Mouse (Mus musculus): Measurements from ENCODE around the gene Limch1.

The Limch1 gene

DNA sequence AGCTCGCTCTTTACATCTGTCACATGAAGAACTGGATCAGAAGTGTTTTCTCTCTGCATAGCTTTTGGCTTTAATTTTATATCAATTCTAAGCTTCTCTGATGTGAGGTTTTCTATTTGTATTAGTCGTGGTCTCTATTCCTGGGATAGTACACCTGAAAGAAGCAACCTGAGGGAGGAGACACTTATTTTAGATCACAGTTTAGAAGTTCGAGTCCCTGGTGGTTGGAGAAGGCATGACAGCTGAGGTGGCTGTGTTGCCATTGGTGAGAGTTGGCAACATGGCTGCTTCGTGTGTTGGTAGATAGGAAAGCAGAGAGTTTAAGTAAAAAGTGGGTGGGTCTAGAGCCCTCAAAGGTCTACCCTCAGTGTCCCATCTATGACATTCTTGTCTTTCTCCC lies 91.3 kb downstream of the Limch1 start:
- DNase-seq, result no peak

DNA sequence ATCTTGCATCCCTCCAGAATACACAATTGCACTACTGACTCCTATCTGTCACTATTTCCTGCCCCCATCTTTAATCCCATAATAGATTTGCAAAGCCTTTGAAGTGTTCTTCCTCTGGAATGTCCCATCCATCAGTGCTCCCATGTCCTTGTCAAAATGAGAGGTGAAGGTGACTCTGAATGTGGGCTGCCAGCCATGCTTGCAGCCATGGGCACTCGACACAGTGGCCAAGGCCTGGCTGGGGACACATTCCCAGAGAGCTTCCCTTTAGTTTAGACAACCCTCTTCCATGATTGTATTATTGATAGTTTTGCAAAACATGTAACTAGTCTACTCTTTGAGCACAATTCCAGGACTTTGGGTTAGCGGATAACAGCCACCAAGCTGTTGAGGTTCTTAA lies 96.3 kb downstream of the Limch1 start:
- DNase-seq, result no peak

DNA sequence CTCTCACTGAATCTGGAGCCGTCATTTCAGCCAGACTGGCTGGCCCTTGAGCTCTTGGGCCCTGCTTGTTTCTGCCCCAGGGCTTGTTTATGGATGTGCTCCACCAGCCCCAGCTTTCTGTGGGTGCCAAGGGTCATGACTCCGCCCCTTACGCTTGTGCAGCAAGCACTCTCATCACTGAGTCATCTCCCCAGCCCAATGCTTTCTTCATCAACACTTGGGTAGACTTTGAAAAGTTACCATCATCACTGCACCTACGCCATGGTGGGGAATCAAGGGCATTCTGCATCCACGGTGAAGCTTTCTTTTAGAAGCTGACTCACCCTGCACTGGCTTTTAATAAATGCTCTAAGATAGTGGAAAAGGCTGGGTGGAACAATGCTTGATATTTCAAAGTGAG lies 97.1 kb downstream of the Limch1 start:
- DNase-seq, result no peak

DNA sequence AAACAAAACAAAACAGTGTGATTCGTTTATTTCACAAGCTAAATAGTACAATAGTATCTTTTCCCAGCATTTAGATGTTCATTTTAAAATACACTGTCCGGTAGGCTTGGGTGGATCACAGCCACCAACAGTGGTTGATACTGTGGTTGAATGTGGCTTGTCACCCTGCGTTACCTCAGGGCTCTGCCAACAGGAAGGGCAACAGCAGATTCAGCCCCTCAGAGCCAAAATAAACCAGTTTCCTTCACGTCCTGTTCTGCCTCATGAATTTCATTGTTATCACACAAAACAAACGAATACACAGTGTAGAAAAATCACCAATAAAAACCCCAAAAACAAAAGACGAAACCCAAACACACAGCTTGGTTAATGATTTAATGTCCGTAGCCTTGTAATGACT lies 102.5 kb downstream of the Limch1 start:
- DNase-seq, result no peak

DNA sequence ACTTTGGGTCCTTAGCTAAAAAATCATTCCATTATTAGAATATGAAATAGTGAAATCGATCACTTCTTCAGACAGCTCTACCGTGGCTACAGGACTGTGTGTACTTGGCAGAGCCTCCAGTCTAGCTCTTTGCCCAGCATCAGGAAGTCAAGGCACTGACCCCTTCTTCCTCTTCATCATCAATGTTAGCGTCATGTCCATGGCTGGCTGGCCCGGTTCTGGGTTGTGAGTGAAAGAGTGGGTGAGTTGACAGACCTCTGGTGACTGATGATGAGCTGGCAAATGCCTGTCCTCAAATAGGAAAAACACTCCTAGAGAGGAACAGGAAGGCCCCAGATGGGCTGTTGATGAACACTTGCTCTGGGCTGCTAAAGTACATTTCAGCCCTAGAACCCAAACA lies 103.5 kb downstream of the Limch1 start:
- DNase-seq, result no peak

DNA sequence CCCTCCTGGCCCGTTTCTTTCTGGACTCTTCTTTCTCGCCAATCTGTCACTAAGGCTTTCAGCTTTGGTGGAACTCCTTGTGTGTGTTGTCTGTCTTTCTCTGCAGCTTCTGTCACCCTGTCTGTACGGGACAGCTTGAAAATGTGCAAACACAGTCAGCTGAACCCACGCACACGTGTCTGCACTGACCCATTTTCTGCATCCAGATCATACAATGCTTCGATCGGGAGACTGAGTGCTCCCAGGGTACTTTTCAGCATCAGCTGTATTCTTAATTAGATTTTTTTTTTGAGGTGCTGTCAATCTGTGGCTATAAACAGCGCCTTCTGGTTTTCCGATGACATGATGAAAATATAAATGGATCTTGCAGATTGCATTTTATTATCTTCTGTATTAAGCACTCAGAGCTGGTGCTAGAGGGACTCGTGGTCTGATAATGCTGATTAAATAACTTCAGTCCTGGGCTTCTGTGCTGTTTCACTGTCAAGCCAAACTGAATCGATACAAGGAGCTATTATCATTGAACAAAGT lies 105.2 kb downstream of the Limch1 start:
- DNase-seq, result no peak

DNA sequence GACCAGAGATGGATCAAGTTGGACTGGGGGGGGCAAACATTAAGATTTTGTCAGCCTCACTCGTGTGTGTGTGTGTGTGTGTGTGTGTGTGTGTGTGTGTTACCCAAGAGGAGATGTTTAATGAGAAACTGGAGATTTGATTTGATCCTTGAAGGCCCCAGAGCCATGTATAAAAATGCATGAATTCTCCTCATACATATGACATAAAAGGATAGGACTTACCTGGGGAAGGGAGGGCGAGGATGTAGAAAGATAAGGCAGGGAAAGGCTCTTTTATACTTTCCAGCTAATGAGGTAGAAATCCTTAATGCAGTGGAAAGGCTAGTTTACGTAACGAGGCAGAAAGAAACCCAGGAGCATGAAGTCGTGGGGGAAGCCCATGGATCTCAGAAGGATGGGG lies 106.1 kb downstream of the Limch1 start:
- no peak for DNase-seq

DNA sequence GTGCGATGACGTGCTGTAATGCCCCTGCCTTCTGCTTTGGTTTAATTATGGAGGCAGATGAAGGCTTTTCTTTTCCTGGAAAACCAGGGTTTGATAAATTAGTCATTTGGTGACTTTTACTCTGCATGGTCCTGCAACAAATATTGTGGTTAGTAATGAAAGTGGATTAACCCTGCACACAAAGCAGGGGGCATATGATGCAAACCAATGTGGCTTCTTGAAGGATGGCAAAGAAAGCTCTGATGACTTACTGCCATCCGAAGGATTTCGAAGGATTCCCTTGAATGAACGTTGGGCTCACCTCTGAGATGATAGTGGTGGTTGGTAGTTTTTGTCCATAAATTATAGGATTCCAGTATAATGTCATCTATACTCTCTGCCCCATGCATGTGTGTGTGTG lies 108.6 kb downstream of the Limch1 start:
- DNase-seq, result no peak

DNA sequence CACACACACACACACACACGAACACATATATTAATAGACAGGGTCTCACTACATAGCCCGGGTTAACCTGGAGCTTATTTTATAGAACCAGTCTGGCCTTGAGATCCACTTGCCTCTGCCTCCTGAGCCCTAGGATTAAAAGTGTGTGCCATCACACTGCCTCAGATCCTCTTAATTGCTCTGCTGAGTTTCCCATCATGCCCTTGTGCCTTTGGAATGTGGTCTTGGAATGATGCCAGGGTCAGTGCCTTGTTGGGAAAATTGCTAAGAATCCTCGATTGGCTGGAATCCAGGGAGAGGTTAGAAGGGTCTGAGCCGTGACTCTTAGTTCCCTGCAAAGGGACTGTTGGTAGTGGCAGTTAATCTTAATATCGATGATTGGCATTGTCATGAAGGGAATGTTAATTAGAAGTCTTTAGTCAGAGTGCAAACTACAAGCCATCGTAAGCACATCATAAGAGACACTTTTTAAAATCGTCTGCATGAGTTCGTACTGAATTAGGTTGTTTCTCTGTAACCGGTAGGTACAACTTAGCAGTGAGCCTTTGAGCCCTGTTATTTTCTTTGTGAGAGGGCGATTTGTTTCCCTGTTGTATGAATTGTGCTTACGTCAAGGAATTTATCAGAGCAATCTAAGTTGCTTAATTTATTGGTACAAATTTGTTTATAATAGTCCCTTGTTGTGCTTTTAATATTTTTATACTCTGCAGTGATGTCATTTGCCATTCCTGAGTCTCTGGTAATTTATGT lies 109.9 kb downstream of the Limch1 start:
- no peak for DNase-seq

DNA sequence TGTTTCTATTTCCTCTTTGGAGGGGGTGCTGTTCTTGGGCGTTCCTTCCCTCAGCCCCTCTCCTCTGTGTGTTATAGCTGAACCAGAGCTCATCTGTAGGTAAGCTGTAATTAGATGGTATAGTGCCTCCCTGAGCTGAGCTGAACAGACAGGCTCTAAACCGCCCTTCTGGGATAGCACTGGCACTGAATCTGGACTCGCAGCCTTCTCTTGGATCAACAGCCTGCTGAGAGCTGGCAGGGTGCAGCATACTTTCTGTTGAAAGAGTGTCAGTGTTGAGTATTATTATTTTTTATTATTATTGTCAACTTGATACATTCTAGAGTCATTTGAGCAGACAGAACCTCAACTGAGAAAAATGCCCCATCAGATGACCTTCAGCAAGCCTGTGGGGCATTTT lies 113.9 kb downstream of the Limch1 start:
- DNase-seq, result no peak

DNA sequence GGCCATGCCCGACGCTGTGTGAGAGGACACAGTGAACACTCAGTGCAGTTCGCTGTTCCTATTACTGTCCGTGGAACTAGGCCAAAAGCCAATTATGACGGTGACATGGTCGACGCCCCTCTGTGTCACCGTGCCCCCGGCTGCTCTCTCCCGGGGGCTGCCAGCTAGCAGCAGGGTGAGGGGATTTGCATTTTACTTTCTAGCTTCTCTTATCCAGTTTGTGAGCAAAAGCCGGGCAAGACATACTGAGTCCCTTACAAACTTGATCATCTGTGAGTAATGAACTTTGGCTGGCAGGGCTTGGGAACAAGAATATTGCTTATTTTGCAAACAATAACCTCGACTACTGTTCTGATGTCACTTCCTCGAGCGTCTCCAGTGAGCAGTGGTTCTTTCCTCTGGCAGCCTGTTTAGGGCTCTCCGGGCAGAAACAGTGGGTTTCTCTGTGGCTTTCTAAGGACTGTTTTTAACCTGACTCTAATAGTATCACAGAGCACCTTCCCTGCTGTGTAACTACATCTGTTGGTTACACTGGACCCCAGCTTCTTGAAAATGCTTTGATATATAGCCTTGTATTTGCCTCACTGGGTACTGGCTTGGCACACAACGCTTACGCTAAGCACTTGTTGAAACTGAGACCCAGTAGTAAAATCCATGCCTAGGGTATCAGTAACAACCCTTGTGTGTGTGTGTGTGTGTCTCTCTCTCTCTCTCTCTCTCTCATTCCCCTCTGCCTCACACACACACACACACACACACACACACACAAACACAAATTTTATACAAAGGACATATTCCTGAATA lies 115.8 kb downstream of the Limch1 start:
- DNase-seq, result no peak

DNA sequence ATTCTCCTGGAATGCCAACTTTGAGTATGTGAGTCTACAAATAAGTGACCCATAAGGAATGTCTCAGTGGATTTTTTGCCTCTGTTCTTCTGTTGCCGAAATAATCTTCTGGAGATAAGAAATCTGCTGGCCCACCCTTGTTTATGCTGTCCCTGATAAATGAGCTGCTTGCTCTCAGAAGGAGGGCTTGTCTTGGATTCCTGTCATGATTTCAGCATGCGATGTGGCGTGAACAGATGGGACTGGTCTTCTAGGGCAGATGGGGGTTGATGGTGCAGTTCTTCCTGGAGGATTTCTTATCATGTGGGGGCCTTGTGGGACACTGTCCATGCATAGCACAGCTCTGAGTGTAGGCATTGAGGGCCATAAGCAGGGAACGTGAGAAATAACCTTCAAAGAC lies 116.5 kb downstream of the Limch1 start:
- DNase-seq, result no peak

DNA sequence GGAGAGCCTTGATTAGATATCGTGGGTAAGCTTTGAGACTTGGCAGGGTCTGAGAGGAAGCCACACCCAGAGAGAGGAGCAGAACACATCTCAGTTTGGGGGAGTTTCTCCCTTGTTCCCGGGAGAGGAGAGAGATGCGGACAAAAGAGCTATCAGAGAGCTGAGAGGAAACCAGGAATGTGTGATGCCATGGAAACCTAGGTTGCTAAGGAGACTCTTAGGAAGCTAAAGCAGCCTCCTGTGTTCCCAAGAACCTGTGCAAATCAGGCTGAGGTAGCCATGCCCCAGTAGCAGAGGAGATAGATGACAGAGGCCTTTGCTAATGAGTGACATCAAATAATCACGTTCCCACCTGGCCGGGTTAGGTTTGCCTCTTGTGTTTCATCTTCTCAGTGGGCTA lies 119.6 kb downstream of the Limch1 start:
- DNase-seq, result no peak

DNA sequence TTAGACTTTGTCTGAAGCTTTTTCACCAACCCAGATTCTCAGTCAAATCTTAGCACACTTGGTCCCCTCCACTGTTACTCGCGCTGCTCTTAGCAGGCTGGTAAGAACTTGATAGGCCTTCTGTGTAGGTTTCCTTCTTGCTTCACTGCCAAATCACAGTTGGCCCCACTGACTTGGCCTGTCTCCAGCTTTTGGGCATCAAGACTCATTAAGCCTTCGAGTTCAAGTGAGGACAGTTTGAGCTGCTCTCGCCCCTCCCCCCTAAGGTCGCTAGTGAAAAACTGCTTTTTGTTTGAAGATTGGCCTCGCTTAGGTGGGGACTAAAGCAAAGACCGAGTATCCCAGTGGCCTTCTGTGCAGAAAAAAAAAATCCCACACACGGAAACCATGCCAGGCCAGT lies 120.4 kb downstream of the Limch1 start:
- DNase-seq, result no peak

DNA sequence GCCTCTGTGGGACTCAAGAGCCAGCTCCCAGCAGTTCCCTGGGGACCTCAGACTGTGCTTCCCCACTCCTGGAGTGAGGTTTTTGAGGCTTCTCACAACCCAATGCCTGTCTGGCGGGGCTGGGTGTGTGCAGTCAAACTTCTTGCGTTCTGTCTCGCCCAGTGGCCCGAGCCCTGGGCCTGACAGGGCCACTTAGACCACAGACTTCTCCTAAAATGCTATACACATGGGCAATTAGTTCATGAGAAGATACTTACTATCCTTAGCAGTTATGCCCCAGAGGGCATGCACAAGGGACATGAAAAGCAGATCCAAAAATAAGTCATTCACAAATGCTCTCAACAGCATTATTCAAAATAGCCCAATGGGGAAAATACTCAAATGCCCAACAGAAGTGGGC lies 123.9 kb downstream of the Limch1 start:
- DNase-seq, result no peak

DNA sequence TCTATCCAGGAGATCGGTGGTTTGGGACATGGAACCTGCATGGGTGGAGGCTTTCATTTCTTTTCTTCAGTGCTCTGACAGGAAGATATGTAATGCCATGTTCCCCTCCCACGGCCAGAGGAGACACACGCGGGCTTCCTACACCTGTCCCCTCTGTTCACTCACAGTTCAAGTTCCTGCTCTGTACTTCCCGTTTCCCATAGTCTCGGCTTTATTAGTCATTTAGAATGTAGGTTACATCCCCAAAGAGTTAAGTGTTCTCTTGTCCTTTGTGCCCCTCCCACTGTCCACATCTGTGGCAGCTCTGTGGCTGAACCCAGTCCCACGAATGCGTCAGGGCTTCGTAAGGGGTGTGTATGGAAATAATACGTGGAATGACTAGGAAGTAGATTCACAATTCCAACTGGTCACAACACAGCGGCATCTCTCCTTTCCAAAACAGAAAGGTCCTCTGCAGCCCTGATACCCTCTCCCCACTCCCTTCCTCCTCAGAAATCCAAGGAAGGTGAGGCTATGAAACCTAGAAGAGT lies 126.0 kb downstream of the Limch1 start:
- no peak for DNase-seq

DNA sequence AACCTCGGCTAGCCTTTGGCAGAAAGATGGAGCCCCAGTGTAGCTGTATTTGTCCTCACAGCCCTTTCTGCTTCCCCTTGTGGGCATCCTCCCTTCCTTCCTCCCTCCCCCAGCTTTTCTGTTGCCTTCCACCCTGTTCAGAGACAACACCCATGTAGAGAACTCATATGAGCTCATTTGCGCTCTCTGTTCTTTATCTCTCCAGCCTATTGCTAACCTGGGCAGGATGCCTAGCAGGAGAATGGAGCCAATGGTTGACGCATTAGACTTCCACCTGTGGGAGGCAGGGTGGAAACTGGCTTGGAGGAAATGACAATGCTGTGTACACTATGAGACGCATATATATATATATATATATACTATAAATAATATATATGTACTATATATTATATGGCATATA lies 126.4 kb downstream of the Limch1 start:
- DNase-seq, result no peak

DNA sequence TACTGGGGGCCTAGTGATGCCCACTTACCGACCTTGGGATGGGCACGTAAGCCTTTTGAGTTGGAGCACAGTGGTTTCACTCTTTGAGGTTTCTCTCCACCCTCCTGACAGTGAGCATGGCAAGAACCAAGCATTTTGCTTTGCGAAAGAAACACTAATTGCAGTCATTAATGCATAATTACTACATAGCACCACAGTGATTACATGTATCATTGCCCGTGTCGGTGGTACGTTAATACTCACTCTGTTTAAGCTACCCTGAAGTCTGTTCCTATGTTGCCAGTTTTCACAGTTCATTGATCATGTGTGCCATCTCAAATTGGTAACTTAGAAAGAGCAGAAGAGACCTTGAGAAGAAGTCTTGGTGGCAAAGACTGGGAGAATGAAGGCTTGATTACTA lies 127.1 kb downstream of the Limch1 start:
- no peak for DNase-seq

DNA sequence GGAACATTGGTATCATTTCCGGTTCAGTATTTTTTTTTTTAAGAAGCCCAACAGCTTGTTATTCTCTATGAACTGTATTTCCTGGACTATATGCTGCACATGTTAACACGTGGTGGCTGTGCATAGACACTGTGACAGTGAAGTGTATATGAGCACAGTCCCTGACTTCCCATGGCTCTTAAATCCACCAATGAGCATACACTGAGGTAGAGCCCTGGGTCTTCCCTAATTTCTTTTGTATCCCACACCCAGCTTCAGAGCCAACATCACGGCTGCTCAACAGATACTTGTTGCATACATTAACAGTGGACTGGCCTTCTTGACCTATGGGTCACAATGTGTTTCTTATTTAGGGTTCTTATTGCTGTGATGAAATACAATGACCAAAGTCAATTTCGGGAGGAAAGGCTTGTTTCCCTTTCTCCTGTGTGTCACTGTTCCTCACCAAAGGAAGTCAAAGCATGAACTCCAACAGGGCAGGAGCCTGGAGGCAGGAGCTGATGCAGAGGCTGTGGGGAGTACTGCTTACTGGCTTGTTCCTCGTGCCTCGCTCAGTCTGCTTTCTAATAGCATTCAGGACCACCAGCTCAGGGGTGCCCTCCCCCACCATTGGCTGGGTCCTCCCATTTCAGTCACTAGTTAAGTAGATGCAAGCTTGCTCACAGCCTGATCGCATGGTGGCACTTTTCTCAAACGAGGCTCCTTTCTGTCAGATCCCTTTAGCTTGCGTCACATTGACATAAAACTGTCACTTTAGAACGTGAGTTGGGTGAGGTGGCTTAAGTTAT lies 130.6 kb downstream of the Limch1 start:
- DNase-seq, result no peak

DNA sequence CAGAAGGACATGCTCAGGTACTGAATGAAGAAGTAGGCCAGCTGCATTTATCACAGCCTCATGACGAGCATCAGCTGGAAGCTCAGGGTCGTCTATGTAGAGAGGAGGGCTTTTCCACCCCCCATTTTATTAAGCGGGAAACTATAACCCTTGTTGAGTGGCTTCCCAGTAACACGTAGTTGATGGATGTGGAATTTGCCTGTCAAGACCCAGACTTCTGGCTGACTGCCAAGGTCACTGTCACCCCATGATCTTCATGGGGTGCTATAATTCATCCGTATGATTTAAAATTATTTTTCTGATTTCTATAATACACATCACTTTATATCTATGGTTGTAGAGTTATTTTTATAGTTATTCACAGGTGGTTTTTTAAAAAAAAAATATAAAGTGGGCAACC lies 131.4 kb downstream of the Limch1 start:
- no peak for DNase-seq

DNA sequence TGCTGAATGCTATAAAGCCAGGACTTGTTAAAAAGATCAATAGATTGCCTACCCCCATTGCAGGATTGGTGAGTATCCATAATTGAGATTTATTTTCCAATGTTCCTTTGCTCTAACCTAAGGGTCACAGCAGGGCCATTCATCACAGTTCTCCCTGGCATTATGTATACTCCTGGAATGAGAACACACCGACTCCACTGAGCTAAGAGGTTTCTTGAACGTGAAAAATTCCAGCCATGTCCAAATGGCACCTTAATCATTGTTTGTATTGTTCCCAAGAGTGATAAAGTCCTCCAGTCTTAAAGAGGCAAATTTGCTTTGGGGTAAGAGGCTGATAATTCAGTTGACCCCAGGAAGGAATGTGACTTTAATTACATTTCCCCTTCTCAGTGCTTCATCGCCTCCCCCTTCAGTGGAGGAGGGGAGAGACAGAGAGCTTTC lies 136.3 kb downstream of the Limch1 start:
- DNase-seq, result no peak

DNA sequence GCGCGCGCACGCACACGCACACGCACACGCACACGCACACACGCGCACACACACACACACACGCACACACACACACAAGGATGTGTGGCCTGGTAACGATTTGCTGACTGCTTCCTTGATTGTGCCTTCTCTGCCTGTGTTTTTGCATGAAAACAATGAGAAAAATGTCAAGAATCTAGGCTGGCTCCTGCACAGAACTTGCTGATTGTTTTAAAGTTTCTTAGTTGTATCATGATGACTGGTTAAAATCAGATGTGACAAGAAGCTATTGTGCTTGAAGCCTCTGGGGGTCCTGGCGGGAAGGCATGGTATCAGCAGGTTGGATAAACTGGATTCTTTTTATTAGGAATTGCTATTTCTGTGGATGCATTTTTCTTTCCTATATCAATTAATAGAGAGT lies 137.1 kb downstream of the Limch1 start:
- DNase-seq, result no peak

DNA sequence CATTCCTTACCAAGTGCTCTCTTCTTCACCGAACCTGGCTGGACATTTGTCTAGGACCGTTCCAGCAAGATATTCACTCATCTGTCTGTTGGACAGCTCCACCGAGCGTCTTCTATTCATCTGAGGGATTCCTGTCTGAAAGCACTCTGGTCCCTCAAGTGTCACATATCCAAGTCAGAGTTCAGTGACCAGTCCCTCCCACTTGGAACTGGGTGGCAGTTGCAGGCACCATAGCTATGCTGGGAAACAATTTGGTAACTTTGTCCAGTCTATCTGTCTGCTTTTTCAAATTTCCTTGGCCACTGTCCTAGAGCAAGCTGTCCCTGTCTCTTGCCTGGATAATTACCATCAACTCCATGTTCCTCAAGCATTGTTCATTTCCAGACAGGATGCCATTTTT lies 138.9 kb downstream of the Limch1 start:
- DNase-seq, result no peak
